11 mouse cellular contexts compared by ENCODE assay signal in genomic region chr11:95842953-95843352, GRCm38 (mm10). TPM values are rescaled to one million over a fixed set of nuclear protein-coding genes. Genes with fewer than 3 reads are reported as not detected.
A peak's percentile ranks its signal among the peaks of the same experiment; 100 is the strongest.
DNase-seq lines count a peak whose midpoint lies in the region; ATAC-seq and TF ChIP-seq lines count a peak whose summit lies in the region.
"Had no signal": no experiment of that assay in that cellular context is flagged by ENCODE, and none has a peak within 500 bp of the region (broad histone marks: within the 10 kb centered on the region; RNA-seq: fewer than 3 reads in every experiment).

No protein-coding gene starts in this region.

- no peak overlapping the region; the same call in 1 of the 2 replicates for H3K27ac ChIP-seq in kidney, embryonic 14.5 days (ENCODE audit: low read depth, low read length)
- 0 out of 2 replicates have a peak overlapping the region, but pooled peaks have one; percentile 22 for H3K27ac ChIP-seq in embryonic facial prominence, embryonic 15.5 days (replicated peaks)
- H3K27ac ChIP-seq in lung, postnatal 0 days (ENCODE audit: low read length): peak overlapping the region; percentile 78
- H3K27ac ChIP-seq in hindbrain, embryonic 13.5 days: no peak overlapping the region
- H3K27ac ChIP-seq: midbrain, embryonic 15.5 days had no signal

- no peak for TF ChIP-seq CTCF in G1E (IDR thresholded peaks at IDR 0.05; ENCODE audit: low read depth, low read length)
- TF ChIP-seq CTCF in lung, postnatal 0 days (IDR thresholded peaks at IDR 0.05): no peak

- DNase-seq in kidney, postnatal 10 days: no peak
- DNase-seq in G1E (ENCODE audit: low spot score): peak; percentile 39
- DNase-seq in lung, postnatal 0 days (ENCODE audit: low spot score): peak; percentile 48
- DNase-seq in left cerebral cortex, postnatal 10 days (ENCODE audit: extremely low spot score in 1 of 2, low spot score in 2 of 2): no peak
- no peak for DNase-seq in T-cell, adult 2 months (ENCODE audit: low spot score)
- DNase-seq: layer of hippocampus, adult 9-11 months had no signal

- intact Hi-C loops in left cerebral cortex, postnatal 10 days (cut with DNase I): no loop called here

- peak overlapping the region; percentile 10; the same call in 1 of the 2 replicates for H3K4me2 ChIP-seq in kidney, embryonic 14.5 days (replicated peaks; ENCODE audit: low read depth, low read length)
- H3K4me2 ChIP-seq in embryonic facial prominence, embryonic 15.5 days (replicated peaks): no peak overlapping the region
- H3K4me2 ChIP-seq in lung, postnatal 0 days (replicated peaks; ENCODE audit: low read depth, low read length): peak overlapping the region; percentile 40
- H3K4me2 ChIP-seq in hindbrain, embryonic 13.5 days: no peak overlapping the region
- H3K4me2 ChIP-seq: midbrain, embryonic 15.5 days had no signal

- no peak for TF ChIP-seq EP300 in lung, postnatal 0 days (IDR thresholded peaks at IDR 0.05)

- no peaks in the 10 kb centered on the region for H3K36me3 ChIP-seq in kidney, embryonic 14.5 days (ENCODE audit: control insufficient read depth, insufficient read depth, low read length)
- peaks cover 16% of the 10 kb centered on the region for H3K36me3 ChIP-seq in G1E (replicated peaks)
- H3K36me3 ChIP-seq in embryonic facial prominence, embryonic 15.5 days: no peaks in the 10 kb centered on the region
- no peaks in the 10 kb centered on the region for H3K36me3 ChIP-seq in lung, postnatal 0 days (ENCODE audit: insufficient read depth, low read length)
- H3K36me3 ChIP-seq in hindbrain, embryonic 13.5 days: no peaks in the 10 kb centered on the region
- H3K36me3 ChIP-seq: midbrain, embryonic 15.5 days had no signal

- WGBS in kidney, embryonic 14.5 days: 56% methylated on average over 5 of the region's 5 CpGs
- 64% methylated on average over 5 of the region's 5 CpGs for WGBS in embryonic facial prominence, embryonic 15.5 days
- WGBS in lung, postnatal 0 days: 50% methylated on average over 5 of the region's 5 CpGs
- 78% methylated on average over 5 of the region's 5 CpGs for WGBS in hindbrain, embryonic 13.5 days

- no peak overlapping the region for H3K4me3 ChIP-seq in kidney, embryonic 14.5 days (ENCODE audit: low read length)
- H3K4me3 ChIP-seq in G1E (ENCODE audit: low read depth, low read length): peak overlapping the region; percentile 70; the same call in 1 of the 2 replicates
- H3K4me3 ChIP-seq in embryonic facial prominence, embryonic 15.5 days (replicated peaks): no peak overlapping the region
- H3K4me3 ChIP-seq in lung, postnatal 0 days (ENCODE audit: low read depth, low read length): no peak overlapping the region
- H3K4me3 ChIP-seq in hindbrain, embryonic 13.5 days: no peak overlapping the region
- H3K4me3 ChIP-seq: midbrain, embryonic 15.5 days had no signal

- no peaks in the 10 kb centered on the region for H3K9me3 ChIP-seq in kidney, embryonic 14.5 days (ENCODE audit: control insufficient read depth, low read length)
- H3K9me3 ChIP-seq in G1E (replicated peaks): no peaks in the 10 kb centered on the region
- H3K9me3 ChIP-seq in embryonic facial prominence, embryonic 15.5 days (replicated peaks): no peaks in the 10 kb centered on the region
- H3K9me3 ChIP-seq in lung, postnatal 0 days (ENCODE audit: low read length): no peaks in the 10 kb centered on the region
- no peaks in the 10 kb centered on the region for H3K9me3 ChIP-seq in hindbrain, embryonic 13.5 days
- H3K9me3 ChIP-seq: midbrain, embryonic 15.5 days had no signal

- 0 out of 2 replicates have a peak, but pooled peaks cover 3% of the 10 kb centered on the region for H3K27me3 ChIP-seq in kidney, embryonic 14.5 days (ENCODE audit: control insufficient read depth, insufficient read depth, low read length)
- no peaks in the 10 kb centered on the region for H3K27me3 ChIP-seq in G1E (ENCODE audit: insufficient read depth, low read length)
- H3K27me3 ChIP-seq in embryonic facial prominence, embryonic 15.5 days: peaks cover 16% of the 10 kb centered on the region; the same call in 1 of the 2 replicates
- H3K27me3 ChIP-seq in lung, postnatal 0 days (replicated peaks; ENCODE audit: insufficient read depth, low read length): no peaks in the 10 kb centered on the region
- peaks cover 30% of the 10 kb centered on the region for H3K27me3 ChIP-seq in hindbrain, embryonic 13.5 days

- H3K9ac ChIP-seq in kidney, embryonic 14.5 days (ENCODE audit: low read depth, low read length): no peak overlapping the region
- no peak overlapping the region for H3K9ac ChIP-seq in embryonic facial prominence, embryonic 15.5 days
- H3K9ac ChIP-seq in lung, postnatal 0 days (replicated peaks; ENCODE audit: low read depth): no peak overlapping the region
- H3K9ac ChIP-seq in hindbrain, embryonic 13.5 days: no peak overlapping the region
- H3K9ac ChIP-seq: midbrain, embryonic 15.5 days had no signal

- no peak for ATAC-seq in kidney, embryonic 14.5 days (ENCODE audit: low FRiP score, low TSS enrichment)
- no peak for ATAC-seq in G1E (ENCODE audit: extremely low read depth, insufficient number of reproducible peaks, low FRiP score, poor library complexity, severe bottlenecking)
- ATAC-seq in embryonic facial prominence, embryonic 15.5 days (ENCODE audit: insufficient number of reproducible peaks, low FRiP score, low TSS enrichment, low read depth): no peak
- peak; percentile 41 for ATAC-seq in lung, postnatal 0 days
- ATAC-seq in hindbrain, embryonic 13.5 days (ENCODE audit: low FRiP score): no peak
- ATAC-seq: midbrain, embryonic 15.5 days had no signal

- no peaks in the 10 kb centered on the region for H3K4me1 ChIP-seq in kidney, embryonic 14.5 days (ENCODE audit: control insufficient read depth, insufficient read depth, low read length)
- peaks cover 78% of the 10 kb centered on the region for H3K4me1 ChIP-seq in G1E (ENCODE audit: insufficient read depth, low read depth, low read length)
- H3K4me1 ChIP-seq in embryonic facial prominence, embryonic 15.5 days: peaks cover 13% of the 10 kb centered on the region
- H3K4me1 ChIP-seq in lung, postnatal 0 days (ENCODE audit: insufficient read depth, low read depth, low read length): peaks cover 2% of the 10 kb centered on the region; the same call in 1 of the 2 replicates
- H3K4me1 ChIP-seq in hindbrain, embryonic 13.5 days (replicated peaks): peaks cover 5% of the 10 kb centered on the region
- H3K4me1 ChIP-seq: midbrain, embryonic 15.5 days had no signal

RNA-seq across cellular contexts. Expression of gene Abi3, which starts 0.7 kb away (rescaled TPM):
- 3.9 and 9.8 TPM in 2 replicates for polyA plus RNA-seq in kidney, embryonic 14.5 days (2014; fragmentation: Nextera tagmentation; extraction: Ambion mirVana)
- total RNA-seq in G1E (2014; fragmentation: Nextera tagmentation) (22.7 and 29.2 TPM in 2 replicates), G1E (2017) (12.7 and 14.1 TPM in 2 replicates)
- polyA plus RNA-seq in G1E (2012): 56.9 and 79.3 TPM in 2 replicates
- polyA plus RNA-seq in embryonic facial prominence, embryonic 15.5 days (2015; fragmentation: Nextera tagmentation; extraction: Ambion mirVana): 8.6 and 9.0 TPM in 2 replicates
- 29.4 and 33.3 TPM in 2 replicates for polyA plus RNA-seq in lung, postnatal 0 days (2015; fragmentation: Nextera tagmentation; extraction: Ambion mirVana)
- polyA plus RNA-seq in hindbrain, embryonic 13.5 days (2015; fragmentation: Nextera tagmentation; extraction: Ambion mirVana): 2.1 and 2.4 TPM in 2 replicates
- 1 to 10 TPM; 5.1 to 5.8 TPM for total RNA-seq in left cerebral cortex, postnatal 10 days (2021)

RNA-seq across cellular contexts. Expression of gene Gngt2, which starts 5.9 kb away (rescaled TPM):
- polyA plus RNA-seq in kidney, embryonic 14.5 days (2014; fragmentation: Nextera tagmentation; extraction: Ambion mirVana): 19.5 and 26.0 TPM in 2 replicates
- total RNA-seq in G1E (2014; fragmentation: Nextera tagmentation) (40.9 and 50.3 TPM in 2 replicates), G1E (2017) (31.0 and 33.6 TPM in 2 replicates)
- 11.8 and 15.0 TPM in 2 replicates for polyA plus RNA-seq in G1E (2012)
- 16.8 and 20.8 TPM in 2 replicates for polyA plus RNA-seq in embryonic facial prominence, embryonic 15.5 days (2015; fragmentation: Nextera tagmentation; extraction: Ambion mirVana)
- 62.5 and 75.9 TPM in 2 replicates for polyA plus RNA-seq in lung, postnatal 0 days (2015; fragmentation: Nextera tagmentation; extraction: Ambion mirVana)
- polyA plus RNA-seq in hindbrain, embryonic 13.5 days (2015; fragmentation: Nextera tagmentation; extraction: Ambion mirVana): 4.1 and 4.8 TPM in 2 replicates
- 1 to 10 TPM in 1 of 2 experiments, under 1 TPM in 1; 0.79 to 2.3 TPM for total RNA-seq in left cerebral cortex, postnatal 10 days (2021)

RNA-seq across cellular contexts. Expression of gene Phospho1, which starts 18.7 kb away (rescaled TPM):
- polyA plus RNA-seq in kidney, embryonic 14.5 days (2014; fragmentation: Nextera tagmentation; extraction: Ambion mirVana): not detected in 2 replicates
- 34.5 and 43.0 TPM in 2 replicates for total RNA-seq in G1E (2014; fragmentation: Nextera tagmentation)
- 7.0 and 7.4 TPM in 2 replicates for total RNA-seq in G1E (2017)
- 236 and 275 TPM in 2 replicates for polyA plus RNA-seq in G1E (2012)
- 8.3 and 9.1 TPM in 2 replicates for polyA plus RNA-seq in embryonic facial prominence, embryonic 15.5 days (2015; fragmentation: Nextera tagmentation; extraction: Ambion mirVana)
- polyA plus RNA-seq in lung, postnatal 0 days (2015; fragmentation: Nextera tagmentation; extraction: Ambion mirVana): 1.3 and 1.6 TPM in 2 replicates
- 0.39 TPM in 1 of 2 replicates, not detected in the other for polyA plus RNA-seq in hindbrain, embryonic 13.5 days (2015; fragmentation: Nextera tagmentation; extraction: Ambion mirVana)
- total RNA-seq in left cerebral cortex, postnatal 10 days (2021): 10 to 100 TPM; 15.4 TPM
- polyA plus RNA-seq: embryonic facial prominence, embryonic 11.5 days; midbrain, embryonic 15.5 days had no signal

Comparison
In these comparisons a context has a peak if more than half of its experiments do, and no peak if none do; other contexts are left out.
1. H3K27ac ChIP-seq: peak in embryonic facial prominence, embryonic 15.5 days (single experiment) and lung, postnatal 0 days (single experiment); none in kidney, embryonic 14.5 days (single experiment) and hindbrain, embryonic 13.5 days (single experiment).
2. H3K4me2 ChIP-seq: peak in kidney, embryonic 14.5 days (single experiment) and lung, postnatal 0 days (single experiment); none in embryonic facial prominence, embryonic 15.5 days (single experiment) and hindbrain, embryonic 13.5 days (single experiment).
3. DNase-seq: peak in G1E (single experiment) and lung, postnatal 0 days (single experiment); none in kidney, postnatal 10 days (single experiment), left cerebral cortex, postnatal 10 days (0 of 2) and T-cell, adult 2 months (single experiment).
4. RNA of gene Phospho1, which starts 18.7 kb away (polyA plus RNA-seq): 236 to 275 TPM in G1E; 8.3 to 9.1 TPM in embryonic facial prominence, embryonic 15.5 days, 1.3 to 1.6 TPM in lung, postnatal 0 days, not detected in kidney, embryonic 14.5 days and 0.39 TPM in hindbrain, embryonic 13.5 days; every median in the first group is over 10 times any median in the second.